Mouse (Mus musculus): ENCODE data around the gene Nxf3.
"Not testable (repeated sequence)": the region's sequence is repeated elsewhere in the genome, so short reads cannot be mapped to it uniquely, and the experiment has no call there.

Gene Nxf3

DNA sequence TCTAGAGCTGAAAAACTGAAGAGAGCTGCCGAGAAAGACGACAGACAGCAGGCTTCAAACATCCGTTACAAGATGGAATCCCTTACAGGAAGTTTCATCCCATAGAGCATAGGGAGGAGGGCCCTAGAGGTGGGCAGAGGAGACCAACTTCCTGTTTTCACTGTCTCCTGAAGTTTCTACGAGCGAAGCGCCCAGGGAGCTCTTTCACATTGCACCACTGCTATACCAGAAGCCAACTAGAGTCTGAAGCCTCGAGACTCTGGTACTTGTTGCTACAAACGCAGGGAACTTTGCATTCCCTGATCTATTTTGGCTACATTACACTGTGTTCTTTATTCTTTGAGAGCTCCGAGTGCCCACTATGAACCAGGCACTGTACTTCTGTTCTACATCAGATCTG is at the start of gene Nxf3:
Gene Nxf3 (minus strand): TSS at position 101 of the 400 bp plus-strand sequence.
- no peak for DNase-seq (ENCODE audit: low spot score in 2 of 2)

DNA sequence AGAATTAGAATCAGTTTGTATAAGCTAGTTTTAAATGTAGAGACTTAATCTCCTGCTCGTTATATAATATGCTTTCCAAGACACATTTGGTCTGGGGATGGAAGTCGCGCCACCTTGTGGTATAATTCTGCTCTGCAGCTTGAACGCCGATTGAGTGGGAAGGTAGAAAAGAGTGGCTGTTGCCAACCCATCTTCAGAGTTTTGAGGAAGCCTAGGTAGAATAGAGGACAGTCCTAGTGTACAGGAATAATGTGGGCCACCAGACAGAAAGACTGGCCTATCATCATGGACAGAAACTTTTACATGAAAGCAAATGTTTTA is 42.6 kb upstream of the Nxf3 start:
- DNase-seq (ENCODE audit: low spot score in 2 of 2): peak; percentile 59 to 75

DNA sequence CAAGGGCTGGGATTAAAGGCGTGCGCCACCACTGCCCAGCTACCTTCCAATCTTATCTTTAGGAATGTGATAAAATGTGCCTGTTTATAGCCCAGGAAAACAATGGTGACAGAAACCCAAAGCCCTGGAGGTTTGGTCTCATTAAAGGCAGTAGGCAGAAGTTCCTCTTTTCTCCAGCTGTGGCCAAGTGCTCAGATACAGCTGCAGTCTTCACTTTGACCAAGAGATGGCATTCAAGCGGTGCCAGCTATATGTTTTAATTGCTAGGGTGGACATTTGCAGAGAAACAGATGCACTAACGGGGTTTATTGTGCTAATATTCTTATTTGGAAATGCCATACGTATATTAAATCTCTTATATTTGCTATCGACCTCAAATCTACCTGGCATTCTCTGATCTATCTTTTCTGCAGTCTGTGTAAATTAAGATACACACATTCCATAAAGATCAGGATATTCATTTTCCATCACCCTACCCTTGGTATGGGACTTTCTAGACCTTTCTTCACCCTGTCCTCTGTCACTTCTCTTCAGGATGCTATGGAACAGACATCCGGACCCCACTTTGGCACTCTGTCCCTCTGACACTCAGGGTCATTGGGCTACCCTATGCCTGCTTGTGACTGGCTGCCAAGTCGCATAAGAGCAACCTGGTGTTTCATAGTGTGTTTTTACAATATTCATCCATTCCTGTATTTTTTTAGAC is 42.1 kb upstream of the Nxf3 start:
- DNase-seq (ENCODE audit: low spot score in 2 of 2): peak in 1 of 2 experiments; percentile 23

DNA sequence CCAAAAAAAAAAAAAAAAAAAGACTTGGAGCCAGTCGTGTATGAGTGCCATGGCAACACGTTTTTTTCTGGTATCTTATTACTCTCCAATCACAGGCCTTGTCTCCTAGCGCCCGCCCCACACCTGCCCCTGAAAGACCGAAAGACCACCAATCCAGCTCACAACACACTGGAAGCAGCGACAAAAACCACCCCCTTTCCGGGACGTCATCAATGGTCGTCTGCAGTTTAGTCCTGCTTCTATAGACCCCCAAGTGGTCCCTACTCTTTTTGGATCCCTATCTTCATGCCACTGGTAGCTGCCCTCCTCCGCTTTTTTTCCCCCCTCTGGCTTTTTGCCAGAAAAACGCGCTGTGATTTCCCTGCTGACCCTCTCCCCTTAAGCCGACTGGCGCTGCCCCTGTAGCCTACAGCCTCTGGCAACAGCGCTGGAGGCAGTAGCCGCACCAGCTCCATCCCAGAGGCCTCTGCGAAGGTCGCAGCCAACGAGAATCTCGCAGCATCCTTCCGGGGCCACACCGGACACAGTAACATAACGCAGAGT is 30.4 kb upstream of the Nxf3 start:
- DNase-seq (ENCODE audit: low spot score in 2 of 2): no peak

DNA sequence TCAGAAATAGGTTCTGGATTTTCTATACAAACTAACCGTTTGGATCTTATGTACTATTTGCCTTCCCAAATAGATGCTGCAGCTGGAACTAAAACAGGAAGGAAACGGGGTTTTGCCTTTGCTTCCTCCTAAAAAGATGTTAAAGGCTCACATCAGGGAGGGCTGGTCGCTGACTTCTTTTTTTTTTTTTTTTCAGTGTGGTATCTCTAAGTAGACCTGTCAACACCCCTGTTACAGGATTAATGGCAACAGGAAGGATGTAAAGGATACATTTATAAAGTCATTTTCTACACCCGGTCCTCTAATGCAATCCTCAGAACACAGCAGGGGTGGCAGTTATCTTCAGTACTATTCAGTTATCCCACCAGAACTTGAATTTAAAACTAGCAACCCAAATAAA is 30.0 kb upstream of the Nxf3 start:
- DNase-seq (ENCODE audit: low spot score in 2 of 2): no peak

DNA sequence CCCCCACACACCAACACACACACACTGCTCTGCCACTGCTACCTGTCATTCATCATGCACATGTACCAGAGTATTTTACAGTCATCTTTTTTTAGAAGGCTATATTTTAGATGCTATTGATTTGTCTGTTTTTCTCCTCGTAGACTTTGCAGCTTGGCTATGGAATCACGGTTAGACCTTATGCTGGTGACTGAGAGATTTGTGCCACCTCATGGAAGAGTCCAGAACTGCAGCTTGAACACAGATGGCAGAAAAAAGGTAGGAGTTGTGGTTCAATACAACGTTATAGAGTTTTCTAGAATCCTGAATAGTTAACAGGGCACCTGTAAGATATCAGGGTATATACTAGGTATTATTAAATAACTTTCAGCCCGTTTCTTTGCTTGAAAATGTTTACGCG is 22.9 kb upstream of the Nxf3 start:
- DNase-seq (ENCODE audit: low spot score in 2 of 2): no peak

DNA sequence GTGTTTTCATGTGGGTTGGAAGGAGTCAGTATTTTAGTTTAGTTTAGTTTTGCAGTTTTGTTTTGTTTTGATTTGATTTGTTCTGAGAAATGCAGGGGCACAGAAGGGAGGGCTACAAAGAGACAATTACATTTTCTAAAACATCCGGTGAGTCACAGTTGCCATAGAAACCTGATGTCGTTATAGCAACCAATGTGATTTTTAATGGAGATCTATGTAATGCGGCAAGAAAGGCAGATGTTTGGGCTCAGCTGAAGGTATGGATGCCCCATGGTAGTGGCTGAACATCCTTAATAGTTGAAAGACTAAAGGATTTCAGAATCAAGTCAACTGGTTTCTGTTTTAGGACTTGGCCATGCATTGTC is 19.7 kb upstream of the Nxf3 start:
- DNase-seq (ENCODE audit: low spot score in 2 of 2): no peak

DNA sequence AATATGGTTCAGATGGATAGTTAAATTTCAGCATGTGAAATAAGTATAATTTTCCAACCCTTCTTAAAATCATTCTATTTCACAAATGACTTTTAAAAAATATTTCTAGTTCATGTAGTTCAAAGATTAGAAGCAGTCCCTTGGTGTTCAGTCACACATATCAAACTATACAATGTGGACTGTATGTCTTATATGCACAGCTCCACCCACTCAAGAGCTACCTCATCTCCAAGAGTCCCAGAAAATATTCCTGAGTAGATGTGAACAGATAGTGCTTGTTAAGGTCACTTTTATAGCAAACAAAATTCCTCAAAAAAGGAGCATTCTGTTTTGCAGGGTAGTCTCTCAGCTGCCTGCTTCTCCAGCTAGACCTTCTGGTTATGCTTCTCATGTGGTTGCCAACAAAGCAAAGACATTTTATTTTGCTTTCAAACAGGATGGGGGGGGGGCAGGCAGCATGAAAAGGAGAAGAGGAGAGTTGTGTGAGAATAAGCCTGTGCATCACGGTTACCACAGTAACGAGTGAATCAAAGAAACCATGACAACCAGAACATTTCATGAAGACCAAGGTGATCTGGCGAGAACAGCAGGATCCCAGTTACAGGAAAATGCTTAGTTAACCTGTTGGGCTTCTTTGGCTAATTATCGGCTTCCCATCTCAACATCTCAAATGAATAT is 19.1 kb upstream of the Nxf3 start:
- DNase-seq (ENCODE audit: low spot score in 2 of 2): no peak

DNA sequence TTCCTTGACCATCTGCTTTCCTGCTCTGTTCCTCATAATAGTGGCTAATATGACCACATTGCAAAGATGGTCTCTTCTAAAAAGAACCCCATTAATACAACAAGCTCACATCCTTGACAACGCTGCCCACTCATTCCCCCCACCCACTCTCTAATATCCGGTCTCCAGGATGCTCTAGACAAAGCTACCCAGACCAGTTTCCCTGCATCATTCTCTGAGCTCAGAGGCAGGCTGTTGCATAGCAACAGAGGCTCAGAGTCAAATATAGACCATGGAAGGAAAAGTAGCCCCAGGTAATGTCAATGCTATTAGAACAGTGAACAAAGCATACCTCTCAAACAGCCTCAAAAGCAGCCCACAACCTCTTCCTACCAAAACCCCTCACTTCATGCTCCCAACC is 9.4 kb upstream of the Nxf3 start:
- DNase-seq (ENCODE audit: low spot score in 2 of 2): no peak

DNA sequence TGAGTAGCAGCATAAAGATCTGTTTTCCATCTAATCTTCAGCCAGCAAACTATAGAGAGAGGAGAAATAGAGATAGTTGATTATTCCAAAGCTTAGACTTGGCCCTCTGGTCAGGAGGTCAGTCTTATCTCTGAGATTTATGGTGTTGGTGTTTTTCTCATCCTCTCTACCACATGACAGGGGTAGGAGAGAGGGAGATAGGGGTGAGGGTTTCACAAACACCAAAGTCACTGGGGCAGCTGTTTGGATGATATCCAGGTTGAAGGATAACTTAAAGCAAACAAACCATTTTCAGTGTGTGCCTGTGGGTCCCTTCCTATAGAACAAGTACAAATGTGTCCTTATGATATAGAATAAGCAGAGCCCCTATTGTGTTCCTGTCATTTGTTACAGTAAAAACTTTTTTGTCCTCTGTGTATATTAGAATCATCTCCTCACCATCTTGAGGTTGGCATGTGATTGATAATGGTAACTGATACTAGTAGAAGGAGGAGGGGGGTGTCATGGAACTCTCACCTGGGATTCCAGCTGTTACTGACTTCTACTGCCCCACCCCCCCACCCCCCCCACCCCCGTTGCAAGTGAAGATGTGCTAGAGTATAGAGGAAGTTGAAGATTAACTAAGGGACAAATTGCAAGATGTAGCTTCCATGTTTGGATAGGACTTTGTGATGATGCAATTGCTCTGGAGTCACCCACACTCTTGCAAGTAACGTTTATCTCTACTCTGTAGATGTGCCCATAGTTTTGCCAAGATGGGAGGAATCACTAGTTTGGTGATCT is 7.6 kb upstream of the Nxf3 start:
- DNase-seq (ENCODE audit: low spot score in 2 of 2): no peak

DNA sequence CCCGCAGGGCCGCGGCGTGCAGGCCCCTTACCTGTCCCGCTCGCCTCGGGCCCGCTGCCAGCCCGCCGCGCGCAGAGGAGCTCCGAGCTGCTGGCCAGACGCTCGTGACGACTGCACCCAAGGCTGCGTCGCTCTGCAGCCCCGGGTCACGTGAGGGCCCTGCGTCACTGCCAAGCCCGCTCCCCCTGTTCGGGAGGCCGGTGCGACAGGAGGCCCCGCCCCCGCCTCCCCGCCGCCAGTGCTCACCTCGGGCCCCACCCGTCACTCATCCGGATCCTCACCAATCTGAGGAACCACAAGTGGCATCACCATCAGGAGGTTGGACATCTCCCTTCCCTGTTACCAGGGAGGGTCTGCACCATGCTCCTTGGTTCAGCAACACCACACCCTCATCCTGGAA is 17.0 kb downstream of the Nxf3 start, which contains the start of gene Bex2:
Gene Bex2 (minus strand): TSS at position 217 of the 400 bp plus-strand sequence.
- DNase-seq (ENCODE audit: low spot score in 2 of 2): not testable (repeated sequence)

DNA sequence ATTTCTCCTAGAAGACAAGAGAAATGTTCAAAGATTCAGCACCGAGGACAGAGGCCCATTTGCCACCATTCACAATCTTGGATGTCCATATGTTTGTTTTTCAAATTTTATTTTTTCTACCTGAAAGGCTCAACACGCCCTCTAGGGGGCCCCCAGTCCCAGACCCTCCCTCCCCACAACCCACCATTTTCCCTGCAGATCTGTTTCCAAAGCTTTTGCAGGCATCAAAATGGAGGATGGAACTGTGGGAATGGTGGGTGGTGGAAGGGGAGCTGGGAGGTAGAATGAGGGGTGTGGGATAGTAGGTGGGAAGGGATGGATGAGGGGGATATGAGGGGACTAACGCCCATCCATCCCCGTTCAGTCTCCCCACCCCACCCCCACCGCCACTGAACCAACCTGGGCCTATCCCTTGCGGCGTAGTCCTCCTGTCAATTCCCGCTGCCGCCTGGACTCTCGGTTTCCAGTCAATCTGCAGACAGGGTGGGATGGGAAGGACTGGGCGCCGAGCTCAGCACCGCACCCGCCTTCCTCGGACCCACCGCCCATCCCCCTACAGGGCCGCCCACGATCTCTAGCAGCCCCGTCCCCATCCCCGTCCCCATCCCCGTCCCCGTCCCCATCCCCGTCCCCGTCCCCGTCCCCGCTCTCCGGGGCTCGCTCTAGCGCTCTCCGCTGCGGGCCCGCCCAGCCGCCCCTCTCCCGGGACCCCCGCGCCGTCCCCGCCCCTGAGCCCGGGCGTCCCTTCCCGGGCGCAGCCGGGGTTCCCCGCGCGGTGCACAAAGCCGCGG is 17.7 kb downstream of the Nxf3 start:
- DNase-seq (ENCODE audit: low spot score in 2 of 2): not testable (repeated sequence)

DNA sequence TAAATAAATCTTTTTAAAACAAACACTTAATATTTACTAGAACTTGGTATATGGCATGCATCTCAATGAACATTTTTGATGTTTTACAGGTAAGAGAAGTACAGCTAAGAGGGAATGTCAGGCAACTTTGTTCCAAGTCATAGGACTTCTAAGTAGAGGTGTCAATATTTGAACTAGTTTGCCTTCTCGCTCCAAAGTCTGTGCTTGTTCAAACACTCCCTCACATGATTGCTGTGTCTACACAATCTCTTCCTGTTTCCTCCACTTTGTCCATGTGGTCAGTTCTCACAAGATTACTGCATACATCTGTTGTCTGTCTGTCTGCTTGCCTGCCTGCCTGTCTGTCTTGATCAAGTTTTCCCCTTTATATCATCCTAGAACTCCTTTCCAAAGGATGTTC is 24.4 kb downstream of the Nxf3 start:
- no peak for DNase-seq (ENCODE audit: low spot score in 2 of 2)

DNA sequence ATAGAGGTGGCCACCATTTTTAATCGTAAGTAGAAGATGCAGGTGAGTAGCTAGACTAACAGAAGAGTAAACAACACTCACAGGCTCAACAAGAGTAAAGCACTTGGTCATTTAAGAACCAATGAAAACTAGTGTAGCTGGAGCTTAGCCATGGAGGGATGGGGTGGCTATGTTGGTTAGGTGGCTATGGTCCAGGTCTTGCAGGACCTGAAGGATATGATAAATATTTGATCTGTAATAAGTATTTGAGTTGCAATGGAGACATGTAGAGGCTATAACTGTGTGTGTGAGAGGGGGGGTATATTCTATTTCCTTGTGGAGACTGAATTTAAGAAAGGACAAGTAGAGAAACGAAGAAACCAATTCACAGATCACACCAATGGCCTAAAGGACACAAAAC is 33.8 kb downstream of the Nxf3 start:
- DNase-seq (ENCODE audit: low spot score in 2 of 2): no peak

DNA sequence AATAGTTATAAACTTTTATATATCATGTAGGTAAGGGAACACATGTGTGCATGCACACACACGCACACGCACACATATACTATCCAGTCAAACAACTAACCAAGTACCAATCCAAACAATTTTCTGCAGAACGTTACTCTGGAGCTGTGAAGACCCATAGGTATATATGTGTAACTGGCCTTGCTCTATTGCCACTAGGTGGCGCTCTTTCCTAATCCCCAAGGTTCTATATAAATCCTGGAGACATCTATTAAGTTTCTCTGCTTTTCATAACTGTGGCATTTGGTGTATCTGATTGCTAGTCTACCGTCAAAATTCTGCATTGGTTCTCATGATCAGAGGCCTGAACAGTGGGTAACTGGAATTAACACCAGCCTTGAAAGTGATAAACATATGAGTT is 37.5 kb downstream of the Nxf3 start:
- DNase-seq (ENCODE audit: low spot score in 2 of 2): peak; percentile 14 to 65

DNA sequence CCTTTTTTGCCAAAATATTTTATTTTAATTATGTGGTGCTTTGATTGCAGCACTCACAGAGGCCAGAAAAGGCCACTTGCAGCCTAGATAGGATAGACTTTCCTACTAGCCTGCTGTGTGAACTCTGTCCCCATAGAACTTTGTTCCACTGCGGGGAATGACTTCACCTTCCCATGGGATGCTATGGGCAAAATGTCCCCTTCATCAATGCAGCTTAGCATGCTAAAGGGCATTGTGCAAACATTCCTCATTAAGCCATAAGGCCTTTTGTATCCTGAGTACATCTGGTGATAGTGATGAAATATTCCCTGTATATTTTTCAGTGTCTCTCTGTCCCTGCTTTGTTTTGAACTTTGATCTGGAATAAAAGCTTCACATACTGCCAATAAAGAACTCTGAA is 41.3 kb downstream of the Nxf3 start:
- no peak for DNase-seq (ENCODE audit: low spot score in 2 of 2)

DNA sequence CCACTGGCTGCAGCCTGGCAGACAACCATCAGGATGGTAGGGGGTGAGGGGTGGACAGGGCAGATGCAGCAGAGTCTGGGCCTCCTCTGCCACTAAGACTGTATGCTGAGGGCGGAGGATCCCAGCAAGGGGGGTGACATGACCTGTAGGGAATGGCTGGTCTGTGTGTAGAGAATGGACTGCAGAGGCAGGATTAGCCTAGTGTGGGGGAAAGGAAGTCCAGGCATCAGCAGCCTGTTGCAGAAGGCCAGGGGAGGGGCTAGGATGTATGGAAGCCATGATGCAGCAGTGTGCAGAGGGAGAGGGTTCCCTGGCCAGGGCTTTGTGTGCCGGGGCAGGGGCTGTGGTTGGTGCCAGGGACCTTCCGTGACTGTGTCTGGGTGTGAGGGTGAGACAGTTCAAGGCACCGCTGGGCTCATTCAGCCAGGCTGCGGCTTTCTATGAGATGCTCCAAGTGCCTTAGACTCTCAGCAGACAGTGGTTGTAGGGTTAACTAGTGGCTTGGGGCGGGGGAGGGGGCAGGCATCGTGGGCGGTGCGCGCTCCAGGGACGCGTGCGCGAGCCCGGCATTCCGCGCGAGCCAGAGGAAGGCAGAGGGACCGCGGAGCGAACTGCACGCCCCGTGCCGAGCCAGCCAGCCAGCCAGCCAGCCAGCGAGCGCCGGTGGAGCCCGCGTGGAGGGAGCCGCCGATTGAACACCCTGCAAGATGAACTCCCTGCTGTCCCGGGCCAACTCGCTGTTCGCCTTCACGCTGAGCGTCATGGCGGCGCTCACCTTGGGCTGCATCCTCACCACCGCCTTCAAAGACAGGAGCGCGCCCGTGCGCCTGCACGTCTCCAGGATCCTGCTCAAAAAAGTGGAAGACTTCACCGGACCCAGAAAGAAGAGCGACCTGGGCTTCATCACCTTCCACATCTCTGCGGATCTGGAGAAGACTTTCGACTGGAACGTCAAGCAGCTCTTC is 52.0 kb downstream of the Nxf3 start, which contains the start of gene Arxes1:
Gene Arxes1 (plus strand): TSS at position 569 of the 965 bp plus-strand sequence.
- not testable (repeated sequence) for DNase-seq (ENCODE audit: low spot score in 2 of 2)

DNA sequence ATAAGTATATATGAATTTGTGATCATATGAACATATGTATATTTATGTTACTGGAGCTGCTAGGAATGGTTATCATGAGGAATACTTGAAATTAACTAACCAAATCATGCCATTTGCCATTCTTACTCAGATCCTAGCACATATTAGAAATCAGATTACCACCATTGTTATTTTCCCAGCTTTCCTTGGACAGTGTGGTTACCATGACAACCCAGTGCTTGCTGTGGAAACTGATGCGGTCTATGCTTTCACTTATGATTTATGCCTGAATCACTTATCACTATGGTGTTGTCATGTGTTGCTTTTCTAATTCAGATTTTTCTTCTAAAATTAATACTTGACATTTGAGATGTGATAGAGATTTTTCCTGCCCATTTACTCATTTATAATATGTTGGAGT is 54.7 kb downstream of the Nxf3 start:
- DNase-seq (ENCODE audit: low spot score in 2 of 2): no peak

All from spleen, postnatal 4 days (tissue).